Comparison of ENCODE assay signal across 8 mouse cellular contexts in genomic region chr7:38227181-38227899, GRCm38 (mm10). TPM values are rescaled to one million over a fixed set of nuclear protein-coding genes. Genes with fewer than 3 reads are reported as not detected.
DNase-seq lines count a peak whose midpoint lies in the region; ATAC-seq lines count a peak whose summit lies in the region.

No protein-coding gene starts in this region.

- no peaks in the 10 kb centered on the region for H3K9me3 ChIP-seq in hindbrain, embryonic 16.5 days (ENCODE audit: control insufficient read depth, low read length)

- H3K9ac ChIP-seq in hindbrain, embryonic 16.5 days (ENCODE audit: low read depth, low read length), result peak overlapping the region; percentile 60

- peak overlapping the region; percentile 92 for H3K4me2 ChIP-seq in hindbrain, embryonic 16.5 days (ENCODE audit: low read length)

- DNase-seq in WW6 (ENCODE audit: low read depth, low spot score), result peak; percentile 70
- peak; percentile 89 to 90 for DNase-seq in cerebellum, postnatal 10 days
- peak; percentile 92 to 94 for DNase-seq in gastrocnemius, adult 8-10 months (ENCODE audit: low spot score in 2 of 2)
- peak; percentile 42 to 49 for DNase-seq in left cerebral cortex, postnatal 14 days (ENCODE audit: low spot score in 2 of 2)
- DNase-seq in splenic B cell, adult 2 months (ENCODE audit: low read depth, low spot score), result peak; percentile 17
- DNase-seq in T-cell, adult 2 months (ENCODE audit: low spot score), result no peak

- ATAC-seq in hindbrain, embryonic 16.5 days, result peak; percentile 69
- ATAC-seq in megakaryocyte progenitor cell, adult 5-6 weeks (replicated peaks; ENCODE audit: poor library complexity), result peak; percentile 49

- H3K4me3 ChIP-seq in hindbrain, embryonic 16.5 days (ENCODE audit: low read length), result peak overlapping the region; percentile 51

- peaks cover 7% of the 10 kb centered on the region for H3K4me1 ChIP-seq in hindbrain, embryonic 16.5 days (ENCODE audit: control insufficient read depth, insufficient read depth, low read depth, low read length)

- no peak overlapping the region for H3K27ac ChIP-seq in hindbrain, embryonic 16.5 days (ENCODE audit: low read depth, low read length)

- WGBS in hindbrain, embryonic 16.5 days, result under 1% methylated on average over 25 of the region's 25 CpGs

- H3K36me3 ChIP-seq in hindbrain, embryonic 16.5 days (ENCODE audit: control insufficient read depth, insufficient read depth, low read length), result no peaks in the 10 kb centered on the region
- no peaks in the 10 kb centered on the region for H3K36me3 ChIP-seq in splenic B cell, adult 2 months (ENCODE audit: control insufficient read depth, insufficient read depth, low read length, poor library complexity, severe bottlenecking)

- peaks cover 7% of the 10 kb centered on the region for H3K27me3 ChIP-seq in hindbrain, embryonic 16.5 days (replicated peaks; ENCODE audit: control insufficient read depth, insufficient read depth, low read length)
- H3K27me3 ChIP-seq in splenic B cell, adult 2 months (ENCODE audit: control insufficient read depth, insufficient read depth, low read length, poor library complexity, severe bottlenecking), result no peaks in the 10 kb centered on the region

- intact Hi-C loops in left cerebral cortex, postnatal 14 days (cut with DNase I), result no loop called here

RNA-seq across cellular contexts. Expression of gene Plekhf1, which starts 0.5 kb away (rescaled TPM):
- 1 to 10 TPM; 4.7 to 7.9 (median 6.4) TPM for total RNA-seq in gastrocnemius, adult 8-10 months (2022)
- 0.79 and 1.2 TPM in 2 replicates for polyA plus RNA-seq in hindbrain, embryonic 16.5 days (2015; fragmentation: Nextera tagmentation; extraction: Ambion mirVana)
- 1 to 10 TPM in 1 of 2 experiments, under 1 TPM in 1; 0.89 to 1.8 TPM for total RNA-seq in left cerebral cortex, postnatal 14 days (2021)
- 0.56 and 0.94 TPM in 2 replicates for total RNA-seq in megakaryocyte progenitor cell, adult 5-6 weeks (2015)
- total RNA-seq in megakaryocyte progenitor cell, adult 5-6 weeks (2017), result 0.46 and 1.1 TPM in 2 replicates

RNA-seq across cellular contexts. Expression of gene Pop4, which starts 43.9 kb away (rescaled TPM):
- 1 to 10 TPM; 6.2 to 7.5 (median 7.3) TPM for total RNA-seq in gastrocnemius, adult 8-10 months (2022)
- 74.4 and 75.2 TPM in 2 replicates for polyA plus RNA-seq in hindbrain, embryonic 16.5 days (2015; fragmentation: Nextera tagmentation; extraction: Ambion mirVana)
- 10 to 100 TPM; 26.1 to 27.4 TPM for total RNA-seq in left cerebral cortex, postnatal 14 days (2021)
- total RNA-seq in megakaryocyte progenitor cell, adult 5-6 weeks (2015), result 37.3 and 43.8 TPM in 2 replicates
- 42.7 and 45.3 TPM in 2 replicates for total RNA-seq in megakaryocyte progenitor cell, adult 5-6 weeks (2017)

RNA-seq across cellular contexts. Expression of gene 1600014C10Rik, which starts 44.3 kb away (rescaled TPM):
- total RNA-seq in gastrocnemius, adult 8-10 months (2022), result 10 to 100 TPM; 25.9 to 32.4 (median 27.0) TPM
- 32.7 and 33.7 TPM in 2 replicates for polyA plus RNA-seq in hindbrain, embryonic 16.5 days (2015; fragmentation: Nextera tagmentation; extraction: Ambion mirVana)
- 10 to 100 TPM; 17.7 to 18.8 TPM for total RNA-seq in left cerebral cortex, postnatal 14 days (2021)
- total RNA-seq in megakaryocyte progenitor cell, adult 5-6 weeks (2015), result 18.8 and 19.5 TPM in 2 replicates
- 22.7 and 29.4 TPM in 2 replicates for total RNA-seq in megakaryocyte progenitor cell, adult 5-6 weeks (2017)
